Mouse (Mus musculus): ENCODE measurements around the gene Olfr870. TPM values are rescaled to one million over a fixed set of nuclear protein-coding genes. Genes with fewer than 3 reads are reported as not detected.
"Not testable (repeated sequence)": the region's sequence is repeated elsewhere in the genome, so short reads cannot be mapped to it uniquely, and the experiment has no call there.

Olfr870 gene
- polyA plus RNA-seq (2015; fragmentation: Nextera tagmentation; extraction: Ambion mirVana) = not detected in 2 replicates

GRCm38 (mm10) chr9:20173957-20174356 lies at the start of gene Olfr870:
Gene Olfr870, minus strand, starts transcription at chr9:20174057.
- Histone ChIP-seq H3K27me3 (replicated peaks) (no peaks in the 10 kb centered on the region), H3K9ac (no peak within 1 kb of the TSS), H3K4me3 (replicated peaks) (no peak within 1 kb of the TSS), H3K4me1 (replicated peaks) (no peaks in the 10 kb centered on the region), H3K27ac (no peak within 1 kb of the TSS), H3K9me3 (no peaks in the 10 kb centered on the region), H3K36me3 (no peaks in the 10 kb centered on the region), H3K4me2 (replicated peaks) (no peak within 1 kb of the TSS)
- no peak for ATAC-seq
- WGBS = 74% methylated on average over 2 of the region's 2 CpGs

- ATAC-seq = no peak
- no peak within 1 kb of the TSS for H3K27ac ChIP-seq
- H3K36me3 ChIP-seq = no peaks in the 10 kb centered on the region
- H3K9me3 ChIP-seq = no peaks in the 10 kb centered on the region
- H3K4me1 ChIP-seq (replicated peaks) = no peaks in the 10 kb centered on the region
- no peak within 1 kb of the TSS for H3K9ac ChIP-seq
- H3K4me3 ChIP-seq (replicated peaks) = no peak within 1 kb of the TSS
- H3K4me2 ChIP-seq (replicated peaks) = no peak within 1 kb of the TSS
- H3K27me3 ChIP-seq (replicated peaks) = no peaks in the 10 kb centered on the region
Observed at GRCm38 (mm10) chr9:20211907-20212306, 38.0 kb upstream of the Olfr870 start, which contains the start of gene Olfr871. Gene Olfr871, plus strand, starts transcription at chr9:20212207.

GRCm38 (mm10) chr9:20211477-20211876 lies 37.6 kb upstream of the Olfr870 start:
- no peak overlapping the region for H3K9ac ChIP-seq
- no peak for ATAC-seq
- H3K9me3 ChIP-seq = no peaks in the 10 kb centered on the region
- no peak overlapping the region for H3K27ac ChIP-seq
- no peaks in the 10 kb centered on the region for H3K4me1 ChIP-seq (replicated peaks)
- 67% methylated on average over 2 of the region's 2 CpGs for WGBS
- no peaks in the 10 kb centered on the region for H3K36me3 ChIP-seq
- no peak overlapping the region for H3K4me2 ChIP-seq (replicated peaks)
- H3K4me3 ChIP-seq (replicated peaks) = no peak overlapping the region
- H3K27me3 ChIP-seq (replicated peaks) = no peaks in the 10 kb centered on the region

GRCm38 (mm10) chr9:20210812-20211211 lies 37.0 kb upstream of the Olfr870 start:
- WGBS = 55% methylated on average over 1 of the region's 1 CpGs
- no peak overlapping the region for H3K27ac ChIP-seq
- H3K9ac ChIP-seq = no peak overlapping the region
- no peak overlapping the region for H3K4me2 ChIP-seq (replicated peaks)
- no peaks in the 10 kb centered on the region for H3K4me1 ChIP-seq (replicated peaks)
- no peak overlapping the region for H3K4me3 ChIP-seq (replicated peaks)
- H3K36me3 ChIP-seq = no peaks in the 10 kb centered on the region
- H3K27me3 ChIP-seq (replicated peaks) = no peaks in the 10 kb centered on the region
- H3K9me3 ChIP-seq = no peaks in the 10 kb centered on the region
- ATAC-seq = no peak

- not testable (repeated sequence) for H3K9me3 ChIP-seq; H3K36me3 ChIP-seq; ATAC-seq; H3K9ac ChIP-seq; H3K4me3 ChIP-seq (replicated peaks); H3K4me1 ChIP-seq (replicated peaks); H3K27me3 ChIP-seq (replicated peaks); H3K4me2 ChIP-seq (replicated peaks); H3K27ac ChIP-seq
- 86% methylated on average over 7 of the region's 7 CpGs for WGBS
Observed at GRCm38 (mm10) chr9:20203413-20203984, 29.6 kb upstream of the Olfr870 start.

- H3K27ac ChIP-seq = no peak overlapping the region
- no peaks in the 10 kb centered on the region for H3K36me3 ChIP-seq
- no peaks in the 10 kb centered on the region for H3K9me3 ChIP-seq
- no peaks in the 10 kb centered on the region for H3K27me3 ChIP-seq (replicated peaks)
- no peak overlapping the region for H3K4me2 ChIP-seq (replicated peaks)
- no peak overlapping the region for H3K4me3 ChIP-seq (replicated peaks)
- H3K4me1 ChIP-seq (replicated peaks) = no peaks in the 10 kb centered on the region
- no peak overlapping the region for H3K9ac ChIP-seq
- WGBS = 39% methylated on average over 1 of the region's 1 CpGs
- no peak for ATAC-seq
Observed at GRCm38 (mm10) chr9:20202131-20202530, 28.3 kb upstream of the Olfr870 start.

- H3K9ac ChIP-seq = no peak overlapping the region
- no peak overlapping the region for H3K27ac ChIP-seq
- H3K36me3 ChIP-seq = no peaks in the 10 kb centered on the region
- no peaks in the 10 kb centered on the region for H3K4me1 ChIP-seq (replicated peaks)
- ATAC-seq = no peak
- 72% methylated on average over 5 of the region's 5 CpGs for WGBS
- no peaks in the 10 kb centered on the region for H3K9me3 ChIP-seq
- no peak overlapping the region for H3K4me3 ChIP-seq (replicated peaks)
- H3K27me3 ChIP-seq (replicated peaks) = no peaks in the 10 kb centered on the region
- no peak overlapping the region for H3K4me2 ChIP-seq (replicated peaks)
Observed at GRCm38 (mm10) chr9:20179463-20179862, 5.6 kb upstream of the Olfr870 start.

- Histone ChIP-seq H3K4me1 (replicated peaks) (no peaks in the 10 kb centered on the region), H3K9me3 (no peaks in the 10 kb centered on the region)
Observed at GRCm38 (mm10) chr9:20149706-20150105, 24.2 kb downstream of the Olfr870 start.

GRCm38 (mm10) chr9:20128709-20129108 lies 45.1 kb downstream of the Olfr870 start, which contains the start of gene Olfr869:
Gene Olfr869, plus strand, starts transcription at chr9:20129009.
- H3K9me3 ChIP-seq = no peaks in the 10 kb centered on the region
- H3K4me1 ChIP-seq (replicated peaks) = no peaks in the 10 kb centered on the region
- H3K9ac ChIP-seq = no peak within 1 kb of the TSS
- WGBS = 77% methylated on average over 2 of the region's 2 CpGs
- no peak within 1 kb of the TSS for H3K27ac ChIP-seq
- H3K27me3 ChIP-seq (replicated peaks) = no peaks in the 10 kb centered on the region
- H3K36me3 ChIP-seq = no peaks in the 10 kb centered on the region
- ATAC-seq = no peak
- H3K4me3 ChIP-seq (replicated peaks) = no peak within 1 kb of the TSS
- no peak within 1 kb of the TSS for H3K4me2 ChIP-seq (replicated peaks)

More at GRCm38 (mm10) chr9:20149706-20150105, 24.2 kb downstream of the Olfr870 start:
- Histone ChIP-seq H3K27me3 (replicated peaks) (no peaks in the 10 kb centered on the region), H3K9ac (no peak overlapping the region), H3K4me2 (replicated peaks) (no peak overlapping the region), H3K27ac (no peak overlapping the region), H3K4me3 (replicated peaks) (no peak overlapping the region), H3K36me3 (no peaks in the 10 kb centered on the region)
- 86% methylated on average over 3 of the region's 3 CpGs for WGBS
- no peak for ATAC-seq

Other genes starting within 250 kb of the Olfr870 start
- gene Olfr866, start 146.0 kb downstream of the Olfr870 start, polyA plus RNA-seq (2015; fragmentation: Nextera tagmentation; extraction: Ambion mirVana) = not detected in 2 replicates
- gene Olfr867, start 116.5 kb downstream of the Olfr870 start, polyA plus RNA-seq (2015; fragmentation: Nextera tagmentation; extraction: Ambion mirVana) = not detected in 2 replicates
- gene Olfr868, start 75.4 kb downstream of the Olfr870 start, polyA plus RNA-seq (2015; fragmentation: Nextera tagmentation; extraction: Ambion mirVana) = not detected in 2 replicates
- gene Olfr869, start 45.0 kb downstream of the Olfr870 start, polyA plus RNA-seq (2015; fragmentation: Nextera tagmentation; extraction: Ambion mirVana) = not detected in 2 replicates
- gene Olfr871, start 38.1 kb upstream of the Olfr870 start, polyA plus RNA-seq (2015; fragmentation: Nextera tagmentation; extraction: Ambion mirVana) = not detected in 2 replicates
- gene Olfr872, start 63.1 kb upstream of the Olfr870 start, polyA plus RNA-seq (2015; fragmentation: Nextera tagmentation; extraction: Ambion mirVana) = not detected in 2 replicates
- gene Olfr39, start 108.3 kb upstream of the Olfr870 start, polyA plus RNA-seq (2015; fragmentation: Nextera tagmentation; extraction: Ambion mirVana) = not detected in 2 replicates
- gene Olfr873, start 124.5 kb upstream of the Olfr870 start, polyA plus RNA-seq (2015; fragmentation: Nextera tagmentation; extraction: Ambion mirVana) = not detected in 2 replicates
- not detected in 2 replicates for gene Olfr18, start 162.0 kb upstream of the Olfr870 start, polyA plus RNA-seq (2015; fragmentation: Nextera tagmentation; extraction: Ambion mirVana)
- gene Zfp560, start 211.1 kb upstream of the Olfr870 start, polyA plus RNA-seq (2015; fragmentation: Nextera tagmentation; extraction: Ambion mirVana) = 24.9 and 35.5 TPM in 2 replicates

Measured in intestine, embryonic 15.5 days (tissue).